Mouse (Mus musculus) kidney, adult 10 weeks (tissue): Measurements from ENCODE around the gene Rpl24. TPM values are rescaled to one million over a fixed set of nuclear protein-coding genes. Genes with fewer than 3 reads are reported as not detected.

Source experiments
- polyA plus RNA-seq: library from polyadenylated mRNA; stranded (reverse); fragments of 350-450 nt; fragmentation: Illumina TruSeq; extraction: RNeasy Lipid Tissue Mini Kit (QIAGEN cat#74804); gene quantifications from one replicate; pipeline ENCODE4 v1.2.3, GENCODE M21; 2014; ENCODE audit warnings: low read depth, low replicate concordance

The Rpl24 gene
- 206 TPM for polyA plus RNA-seq

DNA sequence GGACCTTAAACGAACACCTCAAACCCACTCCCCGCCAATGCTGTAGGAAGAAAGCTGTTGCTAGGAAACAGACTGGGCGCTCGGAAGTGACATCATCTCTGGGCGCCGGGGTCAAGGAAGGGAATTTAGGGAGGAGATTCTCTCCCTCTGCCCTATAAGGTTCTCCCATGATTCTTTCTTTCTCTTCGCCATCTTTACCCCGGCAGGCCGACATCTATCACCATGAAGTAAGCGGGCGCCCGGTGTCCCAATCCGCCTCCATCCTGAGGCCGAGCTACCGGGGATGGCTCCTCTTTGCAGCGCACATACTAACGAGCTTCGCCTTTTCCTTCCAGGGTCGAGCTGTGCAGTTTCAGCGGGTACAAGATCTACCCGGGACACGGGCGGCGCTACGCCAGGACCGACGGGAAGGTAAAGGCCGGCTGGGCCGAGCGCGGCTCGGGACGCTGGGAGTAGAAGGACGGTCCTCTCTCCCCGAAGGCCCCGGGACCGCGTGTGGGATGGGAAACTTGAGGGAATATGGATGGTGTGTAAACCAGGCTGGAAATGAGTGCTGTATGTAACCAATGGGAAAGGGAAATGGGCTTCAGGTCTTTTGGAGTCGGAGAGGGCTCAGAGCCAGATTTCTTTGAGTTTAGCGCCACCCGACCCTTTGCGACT is at the start of gene Rpl24:
Gene Rpl24 (plus strand): TSS at position 64 of the 660 bp plus-strand sequence.

DNA sequence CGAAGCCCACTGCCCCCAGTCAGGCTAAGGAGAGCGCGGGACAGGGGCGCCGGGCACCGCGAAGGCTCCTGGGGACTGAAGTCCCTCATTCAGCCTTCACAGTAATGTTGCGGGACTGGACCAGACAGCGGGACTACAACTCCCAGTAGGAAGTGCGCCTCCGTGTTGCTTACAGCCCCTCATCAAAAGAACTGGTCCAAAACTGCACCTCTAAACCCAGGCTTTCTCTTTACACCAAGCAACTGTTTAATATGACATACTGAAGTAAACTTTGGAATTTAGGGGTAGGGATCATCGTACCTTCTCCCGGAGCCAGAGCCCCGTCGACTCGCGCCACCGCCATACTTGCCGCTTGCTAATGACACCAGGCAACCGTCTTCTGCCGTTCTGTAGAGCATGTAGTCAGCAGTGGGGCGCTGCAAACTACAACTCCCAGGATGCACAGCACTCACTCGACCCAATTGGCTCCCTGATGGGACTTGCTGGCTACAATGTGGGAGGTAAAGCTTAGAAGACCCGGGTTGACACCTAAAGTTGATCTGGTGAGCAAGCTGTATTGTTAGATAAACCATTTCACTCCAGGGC is 31.5 kb upstream of the Rpl24 start, which contains the start of gene Cep97:
Gene Cep97 (minus strand): TSS at position 403 of the 585 bp plus-strand sequence.

DNA sequence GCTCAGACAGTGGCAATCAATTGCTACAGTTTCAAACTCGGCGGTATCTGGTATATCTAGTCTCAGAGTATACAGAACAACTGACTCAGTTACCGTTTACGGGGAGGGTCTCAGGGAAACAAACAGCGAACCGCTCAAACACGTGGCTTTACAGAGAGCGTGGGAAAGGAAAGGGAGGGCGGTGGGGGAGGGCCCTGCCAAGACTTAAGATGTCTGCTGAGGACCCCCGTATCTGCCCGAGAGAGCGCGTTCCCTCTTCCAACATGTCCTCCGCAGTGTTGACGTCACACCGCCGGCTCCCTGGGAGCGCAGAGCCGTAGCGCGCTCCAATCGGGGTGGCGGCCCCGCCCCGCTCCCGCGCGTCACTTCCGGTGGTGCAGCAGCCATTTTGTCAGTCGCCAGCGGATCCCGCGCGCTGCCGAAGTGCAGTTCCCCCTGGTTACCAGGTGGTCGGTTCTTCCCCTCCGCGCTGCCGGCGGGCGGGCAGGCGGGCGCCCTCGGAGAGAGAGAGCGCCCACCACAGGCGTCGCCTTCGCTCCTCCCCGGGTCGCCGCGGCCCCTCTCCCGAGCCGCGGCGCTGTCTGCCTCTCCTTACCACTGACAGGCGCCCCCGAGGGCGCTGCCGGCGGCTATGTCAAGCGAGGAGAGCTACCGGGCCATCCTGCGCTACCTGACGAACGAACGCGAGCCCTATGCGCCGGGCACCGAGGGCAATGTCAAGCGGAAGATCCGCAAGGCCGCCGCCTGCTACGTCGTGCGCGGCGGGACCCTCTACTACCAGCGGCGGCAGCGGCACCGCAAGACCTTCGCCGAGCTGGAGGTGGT is 7.6 kb downstream of the Rpl24 start, which contains the start of gene Zbtb11:
Gene Zbtb11 (plus strand): TSS at position 453 of the 825 bp plus-strand sequence.

Other genes with a start within 250 kb of the Rpl24 start
- gene Nfkbiz, start 127.4 kb upstream of the Rpl24 start, polyA plus RNA-seq: 6.4 TPM
- gene Nxpe3, start 71.0 kb upstream of the Rpl24 start, polyA plus RNA-seq: 12.2 TPM
- gene Cep97, start 31.4 kb upstream of the Rpl24 start, polyA plus RNA-seq: 10.0 TPM
- 26.2 TPM for gene Zbtb11, start 7.6 kb downstream of the Rpl24 start, polyA plus RNA-seq
- 303 TPM for gene Pcnp, start 63.5 kb downstream of the Rpl24 start, polyA plus RNA-seq
- 57.1 TPM for gene Trmt10c, start 71.5 kb downstream of the Rpl24 start, polyA plus RNA-seq
- 28.7 TPM for gene Senp7, start 82.1 kb downstream of the Rpl24 start, polyA plus RNA-seq
- gene Impg2, start 238.0 kb downstream of the Rpl24 start, polyA plus RNA-seq: 1.5 TPM